Mouse (Mus musculus): ENCODE results near the gene Eri2. TPM values are rescaled to one million over a fixed set of nuclear protein-coding genes. Genes with fewer than 3 reads are reported as not detected.

The Eri2 gene
- 2.1 and 3.1 TPM in 2 replicates for polyA plus RNA-seq (2012; rRNA removed)

- Histone ChIP-seq H3K4me3 (ENCODE audit: control insufficient read depth, low read depth, low read length) (peak within 1 kb of the TSS; percentile 98), H3K27ac (ENCODE audit: control insufficient read depth, insufficient read depth, low read depth, low read length) (peak within 1 kb of the TSS; percentile 98), H3K4me1 (ENCODE audit: control insufficient read depth, insufficient read depth, low read length) (0 out of 2 replicates have a peak, but pooled peaks cover 3% of the 10 kb centered on the region), H3K27me3 (ENCODE audit: control insufficient read depth, insufficient read depth, low read length) (no peaks in the 10 kb centered on the region), H3K36me3 (ENCODE audit: control insufficient read depth, insufficient read depth, low read length) (peaks cover 2% of the 10 kb centered on the region; the same call in 1 of the 2 replicates)
- TF ChIP-seq POLR2A (IDR thresholded peaks at IDR 0.05; ENCODE audit: control insufficient read depth, low read depth, low read length) (peak; percentile 0; the same call in 1 of the 2 replicates), CTCF (IDR thresholded peaks at IDR 0.05; ENCODE audit: control insufficient read depth, insufficient read depth, insufficient replicate concordance, low read depth, low read length) (no peak)
Observed at GRCm38 (mm10) chr7:119793586-119794250, at the start of gene Eri2, which contains the start of gene Rexo5. Eri2 (minus strand) TSS chr7:119794058. Rexo5 (plus strand) TSS chr7:119794006.

- no peaks in the 10 kb centered on the region for H3K4me1 ChIP-seq (ENCODE audit: control insufficient read depth, insufficient read depth, low read length)
- H3K27me3 ChIP-seq (ENCODE audit: control insufficient read depth, insufficient read depth, low read length): no peaks in the 10 kb centered on the region
- TF ChIP-seq CTCF (IDR thresholded peaks at IDR 0.05; ENCODE audit: control insufficient read depth, insufficient read depth, insufficient replicate concordance, low read depth, low read length): no peak
- no peak for TF ChIP-seq POLR2A (IDR thresholded peaks at IDR 0.05; ENCODE audit: control insufficient read depth, low read depth, low read length)
- no peaks in the 10 kb centered on the region; the same call in 1 of the 2 replicates for H3K36me3 ChIP-seq (ENCODE audit: control insufficient read depth, insufficient read depth, low read length)
- H3K4me3 ChIP-seq (ENCODE audit: control insufficient read depth, low read depth, low read length): no peak overlapping the region
- H3K27ac ChIP-seq (ENCODE audit: control insufficient read depth, insufficient read depth, low read depth, low read length): no peak overlapping the region
Observed at GRCm38 (mm10) chr7:119841820-119842449, 48.1 kb upstream of the Eri2 start.

GRCm38 (mm10) chr7:119835996-119836777 lies 42.3 kb upstream of the Eri2 start:
- Histone ChIP-seq H3K36me3 (ENCODE audit: control insufficient read depth, insufficient read depth, low read length) (peaks cover 2% of the 10 kb centered on the region), H3K27ac (ENCODE audit: control insufficient read depth, insufficient read depth, low read depth, low read length) (peak overlapping the region; percentile 85), H3K4me1 (ENCODE audit: control insufficient read depth, insufficient read depth, low read length) (no peaks in the 10 kb centered on the region), H3K27me3 (ENCODE audit: control insufficient read depth, insufficient read depth, low read length) (no peaks in the 10 kb centered on the region), H3K4me3 (ENCODE audit: control insufficient read depth, low read depth, low read length) (no peak overlapping the region)
- no peak for TF ChIP-seq CTCF (IDR thresholded peaks at IDR 0.05; ENCODE audit: control insufficient read depth, insufficient read depth, insufficient replicate concordance, low read depth, low read length)
- TF ChIP-seq POLR2A (IDR thresholded peaks at IDR 0.05; ENCODE audit: control insufficient read depth, low read depth, low read length): no peak

GRCm38 (mm10) chr7:119835371-119835770 lies 41.5 kb upstream of the Eri2 start:
- Histone ChIP-seq H3K36me3 (ENCODE audit: control insufficient read depth, insufficient read depth, low read length) (peaks cover 2% of the 10 kb centered on the region), H3K4me3 (ENCODE audit: control insufficient read depth, low read depth, low read length) (no peak overlapping the region), H3K27ac (ENCODE audit: control insufficient read depth, insufficient read depth, low read depth, low read length) (peak overlapping the region; percentile 85), H3K27me3 (ENCODE audit: control insufficient read depth, insufficient read depth, low read length) (no peaks in the 10 kb centered on the region), H3K4me1 (ENCODE audit: control insufficient read depth, insufficient read depth, low read length) (no peaks in the 10 kb centered on the region)
- no peak for TF ChIP-seq POLR2A (IDR thresholded peaks at IDR 0.05; ENCODE audit: control insufficient read depth, low read depth, low read length)
- TF ChIP-seq CTCF (IDR thresholded peaks at IDR 0.05; ENCODE audit: control insufficient read depth, insufficient read depth, insufficient replicate concordance, low read depth, low read length): no peak

- TF ChIP-seq CTCF (IDR thresholded peaks at IDR 0.05; ENCODE audit: control insufficient read depth, insufficient read depth, insufficient replicate concordance, low read depth, low read length) (no peak), POLR2A (IDR thresholded peaks at IDR 0.05; ENCODE audit: control insufficient read depth, low read depth, low read length) (no peak)
- no peak overlapping the region for H3K27ac ChIP-seq (ENCODE audit: control insufficient read depth, insufficient read depth, low read depth, low read length)
- peaks cover 4% of the 10 kb centered on the region for H3K36me3 ChIP-seq (ENCODE audit: control insufficient read depth, insufficient read depth, low read length)
- no peak overlapping the region for H3K4me3 ChIP-seq (ENCODE audit: control insufficient read depth, low read depth, low read length)
- no peaks in the 10 kb centered on the region for H3K27me3 ChIP-seq (ENCODE audit: control insufficient read depth, insufficient read depth, low read length)
- no peaks in the 10 kb centered on the region for H3K4me1 ChIP-seq (ENCODE audit: control insufficient read depth, insufficient read depth, low read length)
Observed at GRCm38 (mm10) chr7:119808723-119809122, 14.9 kb upstream of the Eri2 start.

- Histone ChIP-seq H3K4me1 (ENCODE audit: control insufficient read depth, insufficient read depth, low read length) (no peaks in the 10 kb centered on the region), H3K27ac (ENCODE audit: control insufficient read depth, insufficient read depth, low read depth, low read length) (no peak overlapping the region), H3K27me3 (ENCODE audit: control insufficient read depth, insufficient read depth, low read length) (no peaks in the 10 kb centered on the region), H3K36me3 (ENCODE audit: control insufficient read depth, insufficient read depth, low read length) (peaks cover 4% of the 10 kb centered on the region), H3K4me3 (ENCODE audit: control insufficient read depth, low read depth, low read length) (no peak overlapping the region)
- TF ChIP-seq POLR2A (IDR thresholded peaks at IDR 0.05; ENCODE audit: control insufficient read depth, low read depth, low read length) (no peak), CTCF (IDR thresholded peaks at IDR 0.05; ENCODE audit: control insufficient read depth, insufficient read depth, insufficient replicate concordance, low read depth, low read length) (no peak)
Observed at GRCm38 (mm10) chr7:119807396-119807795, 13.5 kb upstream of the Eri2 start.

- H3K27me3 ChIP-seq (ENCODE audit: control insufficient read depth, insufficient read depth, low read length): no peaks in the 10 kb centered on the region
- H3K36me3 ChIP-seq (ENCODE audit: control insufficient read depth, insufficient read depth, low read length): peaks cover 2% of the 10 kb centered on the region; the same call in 1 of the 2 replicates
- H3K4me1 ChIP-seq (ENCODE audit: control insufficient read depth, insufficient read depth, low read length): no peaks in the 10 kb centered on the region
- TF ChIP-seq CTCF (IDR thresholded peaks at IDR 0.05; ENCODE audit: control insufficient read depth, insufficient read depth, insufficient replicate concordance, low read depth, low read length) (no peak), POLR2A (IDR thresholded peaks at IDR 0.05; ENCODE audit: control insufficient read depth, low read depth, low read length) (no peak)
- no peak overlapping the region for H3K4me3 ChIP-seq (ENCODE audit: control insufficient read depth, low read depth, low read length)
- H3K27ac ChIP-seq (ENCODE audit: control insufficient read depth, insufficient read depth, low read depth, low read length): no peak overlapping the region
Observed at GRCm38 (mm10) chr7:119800991-119801390, 7.1 kb upstream of the Eri2 start.

All from testis, adult 2 months (tissue).